Mouse (Mus musculus): ENCODE measurements at regions not wholly inside any gene's neighbourhood (a gene's known extent, or its start where the extent isn't known, plus 50 kb on each side); places are given as distances from the start of the nearest gene placed in this dataset.
A peak's percentile ranks its signal among the peaks of the same experiment; 100 is the strongest.

DNA sequence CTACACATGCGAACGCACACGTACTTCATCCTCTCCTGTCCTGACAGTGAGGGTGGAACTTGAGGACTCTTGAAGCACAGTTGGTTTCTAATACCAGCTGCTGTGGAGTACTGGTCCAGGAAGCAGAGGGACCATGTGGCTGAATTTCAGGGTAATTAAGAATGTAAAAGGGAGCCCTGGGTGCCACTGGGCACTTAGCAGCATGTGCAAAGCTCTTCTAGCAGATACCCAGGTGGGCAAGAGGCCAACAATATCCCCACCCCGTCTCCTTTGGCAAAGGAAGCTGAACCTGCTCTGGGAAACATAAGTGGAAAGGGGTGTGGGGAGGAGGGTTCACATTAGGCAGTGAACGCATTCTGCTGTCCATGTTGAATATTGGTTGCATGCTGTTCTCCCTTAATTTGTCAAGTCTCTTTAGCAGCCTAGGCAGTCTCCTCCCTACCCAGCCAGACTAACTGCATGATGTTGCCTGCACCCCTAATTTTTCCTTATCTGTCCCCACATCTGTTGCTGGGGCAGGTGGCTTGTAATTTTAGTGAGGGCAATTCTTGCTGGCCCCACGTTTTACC is 369.6 kb downstream of the Sorl1 start:
- Histone ChIP-seq H3K4me3 (ENCODE audit: control insufficient read depth in 1 of 2, insufficient read depth in 1 of 2, low read depth in 1 of 2, low read length in 2 of 2) (no peak overlapping the region), H3K4me1 (ENCODE audit: control insufficient read depth in 2 of 2, insufficient read depth in 2 of 2, low read length in 2 of 2) (peaks cover 6 to 7% of the 10 kb centered on the region in 2 experiments), H3K27me3 (ENCODE audit: control insufficient read depth, insufficient read depth, low read length) (no peaks in the 10 kb centered on the region), H3K27ac (replicated peaks in 1 of 2; ENCODE audit: control insufficient read depth in 1 of 2, insufficient read depth in 1 of 2, low read depth in 2 of 2, low read length in 2 of 2) (no peak overlapping the region), H3K9ac (ENCODE audit: low read length) (no peak overlapping the region), H3K36me3 (ENCODE audit: control insufficient read depth, insufficient read depth, low read length) (no peaks in the 10 kb centered on the region), H3K4me2 (ENCODE audit: low read length) (no peak overlapping the region), H3K9me3 (ENCODE audit: control insufficient read depth, low read length) (no peaks in the 10 kb centered on the region)
- 66% methylated on average over 6 of the region's 6 CpGs for WGBS
- ATAC-seq (ENCODE audit: insufficient number of reproducible peaks, insufficient read depth, low FRiP score, low read depth) = no peak

- Histone ChIP-seq H3K9me3 (ENCODE audit: control insufficient read depth, low read length) (no peaks in the 10 kb centered on the region), H3K4me3 (ENCODE audit: control insufficient read depth in 1 of 2, insufficient read depth in 1 of 2, low read depth in 1 of 2, low read length in 2 of 2) (no peak overlapping the region), H3K9ac (ENCODE audit: low read length) (no peak overlapping the region), H3K4me1 (ENCODE audit: control insufficient read depth in 2 of 2, insufficient read depth in 2 of 2, low read length in 2 of 2) (no peaks in the 10 kb centered on the region), H3K27me3 (ENCODE audit: control insufficient read depth, insufficient read depth, low read length) (no peaks in the 10 kb centered on the region), H3K4me2 (ENCODE audit: low read length) (no peak overlapping the region), H3K27ac (replicated peaks in 1 of 2; ENCODE audit: control insufficient read depth in 1 of 2, insufficient read depth in 1 of 2, low read depth in 2 of 2, low read length in 2 of 2) (no peak overlapping the region), H3K36me3 (ENCODE audit: control insufficient read depth, insufficient read depth, low read length) (no peaks in the 10 kb centered on the region)
- ATAC-seq (ENCODE audit: insufficient number of reproducible peaks, insufficient read depth, low FRiP score, low read depth) = no peak
- 77% methylated on average over 5 of the region's 5 CpGs for WGBS
Observed at GRCm38 (mm10) chr9:41745979-41746647, 378.0 kb downstream of the Sorl1 start.

GRCm38 (mm10) chr9:41741500-41741899 is 382.6 kb downstream of the Sorl1 start:
- Histone ChIP-seq H3K9me3 (ENCODE audit: control insufficient read depth, low read length) (no peaks in the 10 kb centered on the region), H3K27me3 (ENCODE audit: control insufficient read depth, insufficient read depth, low read length) (no peaks in the 10 kb centered on the region), H3K36me3 (ENCODE audit: control insufficient read depth, insufficient read depth, low read length) (no peaks in the 10 kb centered on the region), H3K4me1 (ENCODE audit: control insufficient read depth in 2 of 2, insufficient read depth in 2 of 2, low read length in 2 of 2) (peaks cover 6 to 7% of the 10 kb centered on the region in 2 experiments; a peak in 3 of 4 replicates), H3K4me2 (ENCODE audit: low read length) (no peak overlapping the region), H3K27ac (replicated peaks in 1 of 2; ENCODE audit: control insufficient read depth in 1 of 2, insufficient read depth in 1 of 2, low read depth in 2 of 2, low read length in 2 of 2) (no peak overlapping the region), H3K4me3 (ENCODE audit: control insufficient read depth in 1 of 2, insufficient read depth in 1 of 2, low read depth in 1 of 2, low read length in 2 of 2) (no peak overlapping the region), H3K9ac (ENCODE audit: low read length) (no peak overlapping the region)
- WGBS = 70% methylated on average over 5 of the region's 5 CpGs
- no peak for ATAC-seq (ENCODE audit: insufficient number of reproducible peaks, insufficient read depth, low FRiP score, low read depth)

GRCm38 (mm10) chr9:41740536-41740935 is 383.6 kb downstream of the Sorl1 start:
- Histone ChIP-seq H3K9ac (ENCODE audit: low read length) (no peak overlapping the region), H3K36me3 (ENCODE audit: control insufficient read depth, insufficient read depth, low read length) (no peaks in the 10 kb centered on the region), H3K9me3 (ENCODE audit: control insufficient read depth, low read length) (no peaks in the 10 kb centered on the region), H3K4me3 (ENCODE audit: control insufficient read depth in 1 of 2, insufficient read depth in 1 of 2, low read depth in 1 of 2, low read length in 2 of 2) (no peak overlapping the region), H3K4me2 (ENCODE audit: low read length) (no peak overlapping the region), H3K27me3 (ENCODE audit: control insufficient read depth, insufficient read depth, low read length) (no peaks in the 10 kb centered on the region), H3K27ac (replicated peaks in 1 of 2; ENCODE audit: control insufficient read depth in 1 of 2, insufficient read depth in 1 of 2, low read depth in 2 of 2, low read length in 2 of 2) (no peak overlapping the region), H3K4me1 (ENCODE audit: control insufficient read depth in 2 of 2, insufficient read depth in 2 of 2, low read length in 2 of 2) (peaks cover 7 to 12% of the 10 kb centered on the region in 2 experiments; a peak in 3 of 4 replicates)
- 89% methylated on average over 8 of the region's 8 CpGs for WGBS
- no peak for ATAC-seq (ENCODE audit: insufficient number of reproducible peaks, insufficient read depth, low FRiP score, low read depth)

DNA sequence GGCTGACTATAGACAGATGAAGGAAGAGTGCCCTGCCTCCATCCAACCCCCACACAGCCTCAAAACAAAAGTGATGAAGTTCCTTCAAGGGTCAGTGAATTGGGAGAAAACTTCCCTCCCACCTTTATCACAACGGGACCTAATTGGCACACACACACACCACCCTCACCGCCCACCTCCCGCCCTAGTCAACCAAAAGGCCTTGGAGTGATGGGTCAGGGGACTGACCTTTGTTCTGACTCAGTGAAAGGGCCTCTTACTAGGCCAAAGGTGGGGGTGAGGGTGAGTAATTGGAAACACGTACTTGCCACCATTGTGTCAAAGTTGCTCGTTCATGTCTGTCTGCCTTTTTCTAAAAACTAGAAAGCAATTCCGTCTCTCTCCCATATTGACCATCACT is 386.4 kb downstream of the Sorl1 start:
- no peaks in the 10 kb centered on the region for H3K36me3 ChIP-seq (ENCODE audit: control insufficient read depth, insufficient read depth, low read length)

GRCm38 (mm10) chr9:41736881-41737280 is 387.2 kb downstream of the Sorl1 start:
- Histone ChIP-seq H3K4me2 (ENCODE audit: low read length) (peak overlapping the region; percentile 81), H3K9me3 (ENCODE audit: control insufficient read depth, low read length) (no peaks in the 10 kb centered on the region), H3K27me3 (ENCODE audit: control insufficient read depth, insufficient read depth, low read length) (no peaks in the 10 kb centered on the region), H3K4me1 (ENCODE audit: control insufficient read depth in 2 of 2, insufficient read depth in 2 of 2, low read length in 2 of 2) (peaks cover 10 to 15% of the 10 kb centered on the region in 2 experiments; a peak in 3 of 4 replicates), H3K4me3 (ENCODE audit: control insufficient read depth in 1 of 2, insufficient read depth in 1 of 2, low read depth in 1 of 2, low read length in 2 of 2) (no peak overlapping the region), H3K27ac (replicated peaks in 1 of 2; ENCODE audit: control insufficient read depth in 1 of 2, insufficient read depth in 1 of 2, low read depth in 2 of 2, low read length in 2 of 2) (peak overlapping the region; percentile 78 to 90; a peak in 3 of 4 replicates), H3K36me3 (ENCODE audit: control insufficient read depth, insufficient read depth, low read length) (no peaks in the 10 kb centered on the region), H3K9ac (ENCODE audit: low read length) (no peak overlapping the region)
- 26% methylated on average over 6 of the region's 6 CpGs for WGBS
- ATAC-seq (ENCODE audit: insufficient number of reproducible peaks, insufficient read depth, low FRiP score, low read depth) = no peak

More for the DNA sequence above, 386.4 kb downstream of the Sorl1 start:
- H3K4me2 ChIP-seq (ENCODE audit: low read length) = no peak overlapping the region
- 89% methylated on average over 6 of the region's 6 CpGs for WGBS
- ATAC-seq (ENCODE audit: insufficient number of reproducible peaks, insufficient read depth, low FRiP score, low read depth) = no peak
- no peak overlapping the region for H3K4me3 ChIP-seq (ENCODE audit: control insufficient read depth in 1 of 2, insufficient read depth in 1 of 2, low read depth in 1 of 2, low read length in 2 of 2)
- no peaks in the 10 kb centered on the region for H3K9me3 ChIP-seq (ENCODE audit: control insufficient read depth, low read length)
- peaks cover 10 to 15% of the 10 kb centered on the region in 2 experiments; a peak in 3 of 4 replicates for H3K4me1 ChIP-seq (ENCODE audit: control insufficient read depth in 2 of 2, insufficient read depth in 2 of 2, low read length in 2 of 2)
- no peaks in the 10 kb centered on the region for H3K27me3 ChIP-seq (ENCODE audit: control insufficient read depth, insufficient read depth, low read length)
- H3K27ac ChIP-seq (replicated peaks in 1 of 2; ENCODE audit: control insufficient read depth in 1 of 2, insufficient read depth in 1 of 2, low read depth in 2 of 2, low read length in 2 of 2) = no peak overlapping the region
- no peak overlapping the region for H3K9ac ChIP-seq (ENCODE audit: low read length)

GRCm38 (mm10) chr9:41736234-41736859 is 387.8 kb downstream of the Sorl1 start:
- Histone ChIP-seq H3K27me3 (ENCODE audit: control insufficient read depth, insufficient read depth, low read length) (no peaks in the 10 kb centered on the region), H3K36me3 (ENCODE audit: control insufficient read depth, insufficient read depth, low read length) (no peaks in the 10 kb centered on the region), H3K27ac (replicated peaks in 1 of 2; ENCODE audit: control insufficient read depth in 1 of 2, insufficient read depth in 1 of 2, low read depth in 2 of 2, low read length in 2 of 2) (peak overlapping the region; percentile 78 to 90), H3K4me2 (ENCODE audit: low read length) (peak overlapping the region; percentile 81), H3K4me3 (ENCODE audit: control insufficient read depth in 1 of 2, insufficient read depth in 1 of 2, low read depth in 1 of 2, low read length in 2 of 2) (peak overlapping the region; percentile 38), H3K4me1 (ENCODE audit: control insufficient read depth in 2 of 2, insufficient read depth in 2 of 2, low read length in 2 of 2) (peaks cover 10 to 15% of the 10 kb centered on the region in 2 experiments; a peak in 3 of 4 replicates), H3K9ac (ENCODE audit: low read length) (peak overlapping the region; percentile 71), H3K9me3 (ENCODE audit: control insufficient read depth, low read length) (no peaks in the 10 kb centered on the region)
- 0 out of 2 replicates have a peak, but pooled peaks have one; percentile 40 for ATAC-seq (ENCODE audit: insufficient number of reproducible peaks, insufficient read depth, low FRiP score, low read depth)
- WGBS = 3% methylated on average over 16 of the region's 16 CpGs

Measured in heart, embryonic 14.5 days (tissue).